Mouse (Mus musculus) adipocyte (in vitro differentiated cells): ENCODE results near the gene Rps6ka3.

Experiments
- DNase-seq: peaks from one replicate; pipeline ENCODE4 v3.0.0-alpha.2; 2016; ENCODE audit warnings: low spot score

Gene Rps6ka3

DNA sequence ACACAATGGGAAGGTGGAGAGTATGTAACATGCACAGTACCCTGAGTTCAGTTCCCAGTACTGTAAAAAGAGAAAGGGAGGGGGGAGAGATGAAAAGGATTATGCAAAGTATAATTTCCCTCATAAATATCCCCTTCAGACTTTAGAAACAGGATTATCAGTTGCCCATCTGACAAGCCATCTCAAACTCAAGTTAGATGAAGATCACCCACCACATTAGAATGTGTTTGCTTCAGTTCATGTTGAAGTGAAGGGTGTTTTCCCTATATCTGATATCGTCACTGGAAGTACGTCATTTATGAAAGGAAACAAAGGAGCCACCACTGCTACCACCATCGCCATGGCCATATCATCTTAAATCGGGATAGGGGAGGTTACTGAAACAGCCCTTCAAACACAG is at the start of gene Rps6ka3:
Gene Rps6ka3, plus strand, starts transcription at position 301 of the 400 bp plus-strand sequence.
- no peak for DNase-seq

DNA sequence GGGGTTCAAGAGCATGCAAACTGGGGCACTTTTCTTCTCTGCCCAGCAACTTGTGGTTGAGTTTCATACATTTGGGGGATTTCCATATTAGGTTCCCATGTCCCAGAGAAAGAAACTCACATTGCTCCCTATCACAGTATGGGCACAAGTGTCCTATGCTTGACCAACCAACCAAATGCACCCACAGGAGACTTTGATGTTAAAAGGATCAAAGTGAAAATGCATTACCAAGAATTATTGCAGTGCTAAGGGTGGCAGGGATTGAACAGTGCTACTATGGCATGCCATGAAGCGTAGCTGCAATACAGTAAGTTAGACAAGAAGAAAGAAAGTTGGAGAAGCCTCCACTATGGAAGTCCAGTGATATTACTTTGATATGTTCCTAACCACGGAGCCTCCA is 40.9 kb upstream of the Rps6ka3 start:
- DNase-seq: no peak

GRCm38 (mm10) chrX:159171579-159171978 is 38.5 kb upstream of the Rps6ka3 start:
- peak; percentile 2 for DNase-seq

DNA sequence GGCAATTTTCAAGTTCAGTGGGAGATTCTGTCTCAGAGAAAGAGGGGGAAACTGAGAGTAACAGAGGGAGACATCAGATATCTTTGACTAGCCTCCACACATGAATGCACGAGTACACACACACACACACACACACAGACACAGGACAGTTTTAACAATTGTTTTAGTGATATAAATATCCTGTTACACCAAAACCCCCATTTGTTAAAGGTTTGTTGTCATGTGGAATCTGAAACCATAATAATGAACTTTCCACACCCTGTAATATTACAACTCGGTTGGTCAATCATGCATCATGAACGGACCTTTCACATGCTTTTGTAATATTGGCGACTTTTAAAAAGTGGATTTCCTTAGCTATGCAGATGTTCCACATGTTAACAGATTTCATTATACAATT is 18.5 kb upstream of the Rps6ka3 start:
- DNase-seq: peak; percentile 4

DNA sequence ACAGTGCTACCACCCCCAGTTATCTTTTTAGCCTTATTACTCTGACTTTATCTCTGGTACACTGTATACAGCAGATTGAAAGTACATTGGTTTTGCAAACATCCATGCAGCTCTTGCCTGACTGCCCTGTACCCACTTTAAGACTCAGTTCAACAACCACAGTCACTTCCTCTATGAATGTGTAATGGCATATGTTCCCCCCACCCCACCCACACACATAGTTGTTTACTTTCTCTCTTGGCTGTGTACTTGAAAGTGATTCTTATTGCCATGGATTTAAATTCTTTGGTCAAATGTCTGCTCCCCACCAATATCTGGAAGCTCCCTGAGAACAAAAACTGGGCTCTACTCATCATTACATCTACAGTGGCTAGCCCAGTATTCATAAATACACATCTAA is 10.6 kb upstream of the Rps6ka3 start:
- DNase-seq: no peak

DNA sequence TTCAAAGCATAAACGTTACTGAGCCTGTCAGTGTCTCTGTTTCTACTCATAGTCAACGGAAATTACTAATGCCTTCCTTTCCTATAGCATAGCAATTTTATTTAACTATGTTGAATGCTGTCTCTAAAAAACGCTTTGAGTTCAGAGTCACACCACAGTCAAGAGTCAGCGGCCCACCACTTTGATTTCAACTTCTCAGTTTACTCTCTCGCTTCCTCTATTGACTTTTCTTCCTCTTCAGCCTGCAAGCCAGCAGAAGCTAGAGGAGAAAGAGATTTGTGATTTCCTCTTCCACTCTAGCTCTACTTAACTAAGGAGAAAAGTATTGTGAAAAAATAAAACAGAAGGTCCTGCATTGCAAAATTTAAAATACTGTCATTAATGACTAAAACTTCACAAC is 10.0 kb upstream of the Rps6ka3 start:
- DNase-seq: no peak

DNA sequence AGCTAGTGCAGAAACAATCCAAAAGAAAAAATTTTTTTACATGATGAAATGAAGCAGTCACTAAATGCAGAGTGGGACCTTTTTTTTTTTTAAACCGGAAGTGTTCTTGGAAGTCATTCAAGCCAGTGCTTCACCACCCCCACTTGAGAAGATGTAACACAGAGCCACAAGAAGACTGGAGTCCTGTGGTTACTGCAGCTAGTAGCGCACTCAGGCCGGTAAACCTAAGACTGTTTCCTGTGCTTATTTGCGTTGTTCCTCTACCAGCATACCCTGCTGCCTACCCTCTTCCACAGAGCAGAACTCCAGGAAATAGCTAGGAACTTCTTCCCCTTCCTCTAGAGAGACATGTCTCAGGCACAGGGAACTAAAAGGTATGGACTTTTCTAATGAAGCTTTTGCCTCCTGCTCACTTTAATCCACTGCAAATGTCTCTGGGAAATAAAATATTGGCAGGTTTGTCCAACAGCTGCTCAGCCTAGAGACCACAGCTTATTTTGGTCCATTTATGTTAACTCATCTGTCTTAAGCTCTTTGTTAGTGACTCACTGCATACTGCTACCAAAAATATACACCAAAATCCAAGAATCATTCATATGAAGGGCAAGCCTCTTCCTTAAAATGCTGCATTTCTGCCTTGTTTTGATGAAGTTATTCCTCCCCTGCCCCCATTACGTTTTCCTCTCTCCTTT is 931 bp downstream of the Rps6ka3 start:
- no peak for DNase-seq

- no peak for DNase-seq
Measured at GRCm38 (mm10) chrX:159215253-159215652, 5.1 kb downstream of the Rps6ka3 start.

- no peak for DNase-seq
Measured at GRCm38 (mm10) chrX:159222474-159222873, 12.4 kb downstream of the Rps6ka3 start.

- no peak for DNase-seq
Measured at GRCm38 (mm10) chrX:159237275-159237674, 27.2 kb downstream of the Rps6ka3 start.

DNA sequence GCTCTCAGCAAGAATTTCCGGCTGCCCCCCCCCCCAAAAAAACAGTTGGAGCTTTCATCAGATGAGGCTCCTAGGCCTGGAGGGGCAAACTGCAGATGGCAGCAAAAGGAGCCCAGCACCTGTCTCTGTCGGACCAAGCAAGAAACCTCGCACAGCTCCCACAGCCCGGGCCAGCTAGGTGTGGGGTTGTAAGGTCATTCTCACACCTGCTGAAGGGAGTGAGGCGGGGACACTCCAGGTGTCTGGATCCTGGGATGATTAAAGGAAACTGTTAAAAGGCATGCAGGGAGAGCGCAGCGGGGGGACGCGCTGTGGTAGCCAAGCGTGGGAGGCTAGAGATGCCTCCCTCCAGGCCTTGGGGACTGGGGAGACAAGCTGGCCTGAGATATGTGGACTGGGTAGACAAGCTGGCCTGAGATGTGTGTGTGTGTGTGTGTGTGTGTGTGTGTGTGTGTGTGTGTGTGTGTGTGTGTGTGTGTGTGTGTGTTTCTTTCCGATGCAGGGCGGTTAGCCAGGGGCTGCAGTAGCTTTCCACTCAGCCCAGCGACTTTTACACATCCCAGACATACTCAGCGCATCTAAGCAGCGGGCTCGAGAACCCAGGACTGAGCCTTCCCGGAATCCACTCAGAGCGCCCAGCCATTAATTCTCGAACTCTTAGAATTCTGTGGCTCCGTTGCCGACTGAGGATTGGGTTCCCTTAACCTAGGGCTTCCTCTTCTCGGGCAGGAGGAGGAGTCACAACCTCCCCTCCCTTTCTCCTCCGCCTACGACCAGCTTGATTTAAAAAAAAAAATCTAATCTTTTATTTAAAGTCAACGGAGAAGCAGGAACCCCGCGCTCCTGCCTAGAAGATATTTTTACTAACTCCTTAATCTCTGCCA is 44.1 kb downstream of the Rps6ka3 start:
- DNase-seq: peak; percentile 52

DNA sequence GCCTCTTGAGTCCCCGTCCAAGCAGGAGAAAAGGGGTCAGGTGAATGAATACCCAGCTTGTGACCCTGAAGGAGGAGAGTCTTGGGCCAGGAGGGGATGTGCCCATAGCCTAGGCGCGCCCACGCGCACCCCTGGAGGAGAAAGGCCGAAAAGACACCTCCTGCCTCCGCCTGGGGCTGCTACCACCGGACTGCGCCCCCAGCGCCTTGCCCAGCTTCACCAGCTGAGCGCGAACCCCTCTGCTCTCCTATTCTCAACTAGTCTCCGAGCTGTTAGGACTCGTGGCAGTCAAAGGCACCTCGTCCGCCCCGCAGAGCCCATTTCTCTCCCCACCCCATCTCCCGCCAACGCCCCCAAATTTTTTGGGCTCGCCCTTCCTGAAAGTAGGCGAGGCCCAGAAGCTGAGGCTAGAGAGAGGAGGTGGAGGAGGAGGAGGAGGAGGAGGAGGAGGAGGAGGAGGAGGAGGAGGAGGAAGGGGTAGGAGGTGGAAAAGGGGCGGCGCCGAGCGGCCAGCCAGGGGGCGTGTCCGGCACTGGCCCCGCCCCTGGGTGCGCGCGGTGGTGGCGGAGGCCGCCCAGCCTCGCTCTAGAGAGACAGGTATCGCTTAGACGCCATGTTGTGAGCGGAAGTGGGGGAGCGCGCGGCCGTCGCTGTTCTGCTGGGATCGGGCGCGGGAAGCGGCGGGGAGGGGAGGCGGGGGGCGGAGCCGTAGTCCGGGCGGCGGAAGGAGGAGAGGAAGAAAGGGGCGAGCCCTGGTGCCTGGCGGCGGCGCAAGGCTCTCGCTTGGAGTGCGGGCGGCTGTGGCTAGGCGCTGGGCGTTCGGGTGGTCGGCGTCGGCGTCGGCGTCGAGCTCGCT is 45.2 kb downstream of the Rps6ka3 start:
- DNase-seq: peak; percentile 86

DNA sequence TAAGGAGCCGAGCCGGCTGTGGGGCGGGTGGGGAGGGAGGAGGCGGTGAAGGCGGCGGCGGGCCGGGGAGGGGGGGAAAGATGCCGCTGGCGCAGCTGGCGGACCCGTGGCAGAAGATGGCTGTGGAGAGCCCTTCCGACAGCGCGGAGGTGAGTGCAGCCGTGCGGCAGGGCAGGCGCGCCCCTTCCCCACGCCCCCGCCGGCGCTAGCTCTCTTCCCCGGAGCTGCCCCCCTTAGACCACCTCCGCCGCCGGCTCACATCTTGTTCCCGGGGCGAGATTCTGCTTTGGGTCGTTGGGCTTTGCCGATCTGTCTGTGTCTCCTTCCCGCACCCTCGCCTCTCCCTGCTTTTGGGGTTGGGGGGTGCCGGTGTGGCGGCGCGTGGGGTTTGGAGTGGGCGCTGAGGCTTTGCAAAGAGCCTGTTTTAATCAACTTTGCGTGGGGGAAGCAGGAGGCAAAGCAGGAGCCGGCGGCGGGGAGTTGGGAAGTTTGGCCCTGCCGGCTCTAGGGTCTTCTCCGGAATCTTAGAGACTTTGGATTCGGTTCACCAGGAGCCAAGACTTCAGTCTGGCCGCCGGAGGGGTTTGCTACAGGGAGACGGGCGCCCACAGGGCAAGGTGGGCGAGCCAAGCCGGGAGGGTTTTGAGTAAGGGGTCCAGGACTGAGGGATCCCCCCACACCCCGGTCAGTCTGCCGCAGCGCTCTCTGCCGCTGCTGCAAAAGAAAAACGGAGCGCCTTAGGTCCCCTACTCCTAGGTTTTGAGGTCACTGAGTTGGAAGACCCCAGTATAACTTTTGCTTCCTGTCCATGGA is 46.1 kb downstream of the Rps6ka3 start:
- peak; percentile 10 for DNase-seq

- DNase-seq: peak; percentile 23
Measured at GRCm38 (mm10) chrX:159256921-159257421, 46.9 kb downstream of the Rps6ka3 start.

- peak; percentile 28 for DNase-seq
Measured at GRCm38 (mm10) chrX:159264681-159265080, 54.6 kb downstream of the Rps6ka3 start.

DNA sequence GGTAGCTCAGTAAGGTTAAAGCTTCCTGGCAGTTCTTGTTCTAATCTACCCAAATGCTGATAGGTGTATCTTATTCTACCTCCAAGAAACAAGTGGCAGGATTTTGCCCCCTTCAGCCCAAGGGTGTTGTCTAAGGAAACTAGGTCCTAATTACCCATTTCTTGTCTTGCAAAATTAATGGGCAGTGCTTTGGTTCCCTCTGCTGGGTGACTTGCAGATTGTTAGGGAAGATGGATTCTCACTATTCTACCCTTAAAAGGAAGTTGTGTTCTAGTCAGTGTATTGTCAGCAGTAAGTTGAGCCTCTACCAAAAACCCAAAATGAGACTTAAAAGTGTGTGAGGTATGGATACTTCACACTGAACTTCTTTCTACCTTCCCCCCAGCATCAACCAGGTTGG is 59.0 kb downstream of the Rps6ka3 start:
- peak; percentile 64 for DNase-seq

DNA sequence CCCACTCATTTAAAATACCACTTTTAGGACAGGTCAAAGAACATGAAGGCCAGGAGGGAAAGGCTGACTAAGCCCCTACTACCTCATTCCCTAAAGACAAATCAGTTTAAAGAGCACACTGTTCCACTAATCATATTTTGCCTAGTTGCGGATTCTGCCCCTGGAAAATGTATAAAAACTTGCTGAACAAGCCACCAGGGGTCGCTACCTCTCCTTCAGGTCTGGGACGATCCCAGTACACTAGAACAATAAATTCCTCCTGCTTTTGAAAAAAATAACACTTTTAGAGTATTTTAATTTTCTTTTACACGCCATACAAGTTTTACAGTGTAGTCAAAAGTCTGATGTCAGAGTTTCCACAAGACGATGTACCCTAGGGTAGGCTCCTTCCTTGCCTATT is 76.7 kb downstream of the Rps6ka3 start:
- peak; percentile 12 for DNase-seq

- no peak for DNase-seq
Measured at GRCm38 (mm10) chrX:159295879-159296278, 85.8 kb downstream of the Rps6ka3 start.

- no peak for DNase-seq
Measured at GRCm38 (mm10) chrX:159302349-159303311, 92.5 kb downstream of the Rps6ka3 start.

DNA sequence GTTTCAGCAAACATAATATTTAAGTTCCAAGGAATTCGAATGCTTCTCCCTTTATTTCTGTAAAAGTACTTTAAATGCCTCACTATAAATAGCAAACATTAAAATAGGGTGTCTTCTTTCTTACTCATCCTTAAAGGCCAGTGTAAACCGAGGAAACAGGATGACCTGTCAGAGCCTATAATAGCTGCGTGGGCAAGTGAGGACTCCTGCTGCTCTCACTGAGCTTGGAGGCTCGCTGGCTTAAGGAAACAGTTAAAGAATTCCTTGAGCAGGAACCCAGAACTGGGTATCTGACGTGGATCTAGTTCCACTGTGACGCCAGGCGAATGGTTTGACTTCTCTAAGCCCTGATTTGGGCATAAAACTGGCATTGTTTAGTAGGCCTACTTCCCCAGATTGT is 105.2 kb downstream of the Rps6ka3 start:
- DNase-seq: no peak
